Mouse (Mus musculus) layer of hippocampus, adult 8-10 months (tissue): ENCODE measurements around the gene Cox8a. TPM values are rescaled to one million over a fixed set of nuclear protein-coding genes. Genes with fewer than 3 reads are reported as not detected.
A peak's percentile ranks its signal among the peaks of the same experiment; 100 is the strongest.

ENCODE experiments used
- DNase-seq, 2 experiments: peaks; one replicate each; pipeline ENCODE4 v3.0.0; 2022; ENCODE audit warnings: low spot score in 2 of 2
- total RNA-seq, 4 experiments: library from RNA; stranded (reverse); gene quantifications; 2 replicates each; pipeline ENCODE4 v1.2.4; 2022

The Cox8a gene
- total RNA-seq, 4 experiments from 2014 or later, result 1,017 to 1,089 (median 1,062) TPM

DNA sequence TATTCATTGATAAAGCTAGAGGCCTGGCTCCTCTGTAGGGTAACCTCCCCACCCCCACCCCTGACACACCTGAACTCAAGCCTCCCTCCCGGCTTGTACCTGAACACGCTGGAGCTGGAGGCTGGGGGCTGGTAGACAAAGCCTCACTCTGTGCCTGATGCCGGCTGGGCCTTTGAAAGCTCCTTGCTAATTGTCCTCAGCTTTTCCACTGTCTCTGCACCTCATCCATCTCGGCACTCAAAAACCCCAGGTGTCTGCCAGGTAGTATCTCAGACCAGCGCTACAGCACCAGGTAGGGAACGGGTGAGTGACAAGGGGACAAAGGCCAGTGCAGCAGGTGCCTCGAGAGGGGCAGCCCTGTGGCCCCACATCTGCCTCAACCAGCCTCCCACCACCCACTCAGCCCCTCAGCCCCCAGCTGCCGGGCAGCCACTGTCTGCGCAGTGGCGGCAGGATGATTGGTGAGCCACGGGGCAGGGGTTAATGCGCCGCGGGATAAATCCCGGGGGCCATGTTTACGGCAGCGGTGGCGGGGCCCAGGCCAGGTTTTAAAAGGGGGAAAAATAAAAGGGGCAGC lies 31.6 kb downstream of the Cox8a start:
- DNase-seq, result no peak

DNA sequence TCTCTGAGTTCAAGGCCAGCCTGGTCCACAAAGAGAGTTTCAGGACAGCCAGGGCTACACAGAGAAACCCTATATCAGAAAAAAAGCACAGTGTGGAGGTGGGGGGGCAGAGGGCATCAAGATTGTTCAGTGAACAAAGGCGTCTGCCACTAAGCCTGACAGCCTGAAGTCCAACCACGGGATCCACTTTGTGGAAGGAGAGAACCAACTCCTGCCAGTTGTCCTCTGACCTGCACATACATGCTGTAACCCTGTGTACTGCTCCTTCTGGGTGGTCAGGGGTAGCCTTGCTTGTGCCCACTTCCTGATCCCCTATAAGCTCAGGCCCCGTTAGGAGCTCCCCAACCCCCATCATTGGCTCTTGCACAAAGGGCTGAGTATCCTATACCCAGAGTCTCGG lies 32.4 kb downstream of the Cox8a start:
- DNase-seq, result no peak

DNA sequence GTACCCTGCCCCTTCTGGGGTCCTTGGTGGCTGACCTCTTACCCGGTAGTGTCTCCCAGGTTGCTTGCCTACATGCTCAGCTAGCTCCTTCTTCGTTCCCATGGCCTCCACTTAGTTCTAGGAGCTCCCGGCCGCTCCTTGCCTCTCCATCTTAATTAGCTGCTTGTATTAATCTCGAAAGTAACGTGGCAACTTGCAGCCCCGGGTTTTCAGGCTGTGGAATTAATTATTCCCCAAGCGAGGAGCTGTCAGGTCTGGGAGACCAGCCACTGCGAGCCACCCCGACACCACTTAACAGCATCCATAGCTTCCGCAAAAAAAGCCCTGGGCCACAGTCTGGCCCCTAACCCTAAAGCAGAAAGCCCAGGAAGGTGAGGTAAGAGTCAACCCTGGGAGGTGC lies 34.0 kb downstream of the Cox8a start:
- DNase-seq, result no peak

DNA sequence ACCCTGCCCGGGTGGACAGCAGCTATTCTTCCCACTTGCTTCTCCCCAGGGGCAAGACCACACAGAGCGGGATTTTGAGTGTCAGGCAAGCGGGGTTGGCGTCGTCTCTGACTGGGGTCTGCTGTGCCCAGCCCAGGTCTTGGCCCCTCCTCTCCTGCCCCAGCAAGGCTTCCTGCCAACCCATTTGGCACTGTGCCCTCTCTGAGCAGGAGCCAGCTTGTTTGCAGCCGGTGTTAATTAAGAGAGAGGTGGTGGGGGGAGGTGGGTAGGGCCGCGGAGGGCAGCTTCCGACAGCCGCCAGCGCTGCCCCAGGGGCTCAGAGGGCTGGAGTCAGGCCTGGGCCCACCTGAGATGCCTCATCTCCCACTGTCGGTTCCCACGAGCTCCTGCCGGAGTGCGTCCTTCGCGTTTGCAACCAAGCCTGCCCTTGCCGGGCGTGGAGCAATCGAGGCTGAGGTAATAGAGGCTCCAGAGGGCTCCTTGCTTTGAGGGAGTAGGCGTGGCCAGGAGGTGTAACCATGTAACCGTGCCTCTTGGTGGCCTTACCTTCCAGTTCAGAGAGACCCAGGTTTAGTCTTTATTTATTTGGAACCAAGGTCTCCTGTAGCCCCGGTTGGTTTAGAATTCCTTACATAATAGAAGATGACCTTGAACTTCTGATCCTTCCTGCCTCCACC lies 35.0 kb downstream of the Cox8a start:
- DNase-seq, result peak; percentile 75 to 78

DNA sequence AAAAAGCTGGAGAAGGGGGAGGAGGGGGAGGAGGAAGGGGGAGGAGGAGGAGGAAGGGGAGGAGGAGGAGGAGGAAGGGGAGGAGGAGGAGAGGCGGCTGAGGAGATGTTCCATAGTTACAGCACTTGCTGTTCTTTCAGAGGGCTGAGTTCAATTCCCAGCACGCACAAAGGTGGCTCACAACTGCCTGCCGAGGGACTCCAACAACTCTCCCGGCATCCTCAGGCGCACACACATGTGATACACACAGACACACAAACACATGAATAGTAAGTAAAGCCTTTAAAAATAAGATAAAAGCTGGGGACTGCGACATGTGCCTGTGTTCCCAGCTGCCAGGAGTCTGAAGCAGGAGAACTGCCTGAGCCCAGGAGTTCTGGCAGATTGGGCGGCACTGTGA lies 35.9 kb downstream of the Cox8a start:
- DNase-seq, result no peak

DNA sequence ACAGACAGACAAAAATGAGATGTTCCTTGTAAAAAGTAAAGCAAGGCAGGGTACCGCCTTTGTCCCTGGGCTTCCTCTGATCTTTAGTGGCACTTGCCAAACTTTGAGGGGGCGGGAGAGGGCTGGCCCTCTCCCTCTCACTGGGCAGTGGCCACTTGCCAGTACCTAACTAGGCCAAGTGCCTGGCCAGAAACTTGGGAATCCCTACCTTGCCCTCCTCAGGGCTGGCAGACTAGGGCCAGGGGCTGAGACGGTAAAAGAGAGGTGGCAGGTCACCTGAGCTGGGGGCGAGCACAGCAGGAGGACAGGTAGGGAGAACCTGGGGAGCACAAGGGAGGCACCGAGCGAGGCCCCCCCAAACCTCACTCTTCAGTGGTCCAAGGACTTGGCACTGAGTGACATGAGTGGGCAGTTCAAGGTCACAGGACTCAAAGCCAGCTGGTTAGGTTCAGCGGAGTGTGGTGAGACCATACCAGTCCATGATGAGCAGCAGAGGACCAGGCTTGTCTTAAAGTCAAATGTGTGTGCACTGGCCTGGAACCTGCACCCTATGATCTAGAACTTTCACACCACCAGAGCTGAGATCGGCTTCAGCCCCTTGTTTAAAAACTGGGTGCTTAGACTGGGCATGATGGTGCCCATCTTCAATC lies 36.5 kb downstream of the Cox8a start:
- DNase-seq, result no peak

DNA sequence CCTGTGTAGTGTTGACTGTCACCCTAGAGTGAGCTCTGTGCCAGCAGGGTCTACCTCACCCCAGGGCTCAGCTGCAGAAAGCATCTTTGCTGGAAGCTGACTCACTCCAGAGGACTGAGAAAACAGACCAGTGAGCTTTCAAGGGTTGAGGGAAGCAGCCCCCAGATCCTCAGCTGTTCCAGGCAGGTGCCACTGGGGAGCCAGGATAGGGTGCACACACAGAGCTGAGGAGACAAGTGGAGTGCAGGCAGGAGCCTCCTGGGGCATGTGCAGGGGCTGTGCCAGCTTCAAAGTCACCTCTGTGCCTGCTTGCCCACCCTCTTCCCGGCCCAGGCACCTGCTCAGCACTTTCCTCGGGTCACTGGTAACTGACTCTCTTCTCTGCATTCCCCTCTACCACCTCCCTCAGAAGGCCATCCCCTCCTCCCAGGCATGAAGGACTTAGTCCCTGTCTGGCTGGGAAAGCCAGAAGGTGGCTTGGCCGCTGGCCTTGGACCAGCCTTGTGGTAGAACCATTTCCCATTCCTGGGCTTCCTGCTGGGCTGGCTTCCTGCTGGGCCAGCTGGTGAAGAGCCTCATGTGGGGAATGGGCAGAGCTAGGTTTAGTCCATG lies 38.5 kb downstream of the Cox8a start:
- DNase-seq, result no peak

DNA sequence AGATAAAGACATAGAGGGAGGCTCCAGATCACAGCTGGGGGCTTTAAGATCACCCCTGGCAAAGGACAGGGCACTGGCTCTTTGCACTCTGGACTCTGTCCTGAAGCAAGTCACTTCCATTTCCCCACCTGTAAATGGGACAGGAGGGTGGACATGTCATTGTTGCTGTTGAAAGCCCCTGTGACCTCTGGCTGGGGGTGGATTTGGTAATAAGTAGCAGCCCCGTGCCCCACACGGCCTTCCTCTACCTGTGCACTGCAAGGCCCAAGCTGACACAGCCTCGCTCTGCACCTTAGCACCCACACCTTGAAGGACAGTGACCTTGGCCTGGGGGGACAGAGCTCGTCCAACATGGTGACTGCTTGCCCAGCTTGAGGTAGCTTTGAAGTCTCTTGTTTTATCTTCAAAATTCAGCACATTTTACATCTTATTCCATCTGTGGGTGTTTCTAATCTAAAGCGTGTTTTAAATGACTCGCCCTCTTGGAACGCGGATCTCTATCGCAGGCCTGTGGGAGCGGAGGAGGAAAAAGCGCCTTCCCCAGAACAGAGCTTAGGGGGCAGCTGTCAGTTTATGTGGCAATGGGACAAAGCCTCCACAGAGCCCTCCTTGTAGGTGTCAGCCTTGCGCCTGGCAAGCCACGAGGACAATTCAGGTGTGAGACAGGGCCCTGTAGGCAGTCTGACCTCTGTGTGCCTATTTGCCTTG lies 39.5 kb downstream of the Cox8a start:
- DNase-seq, result no peak

DNA sequence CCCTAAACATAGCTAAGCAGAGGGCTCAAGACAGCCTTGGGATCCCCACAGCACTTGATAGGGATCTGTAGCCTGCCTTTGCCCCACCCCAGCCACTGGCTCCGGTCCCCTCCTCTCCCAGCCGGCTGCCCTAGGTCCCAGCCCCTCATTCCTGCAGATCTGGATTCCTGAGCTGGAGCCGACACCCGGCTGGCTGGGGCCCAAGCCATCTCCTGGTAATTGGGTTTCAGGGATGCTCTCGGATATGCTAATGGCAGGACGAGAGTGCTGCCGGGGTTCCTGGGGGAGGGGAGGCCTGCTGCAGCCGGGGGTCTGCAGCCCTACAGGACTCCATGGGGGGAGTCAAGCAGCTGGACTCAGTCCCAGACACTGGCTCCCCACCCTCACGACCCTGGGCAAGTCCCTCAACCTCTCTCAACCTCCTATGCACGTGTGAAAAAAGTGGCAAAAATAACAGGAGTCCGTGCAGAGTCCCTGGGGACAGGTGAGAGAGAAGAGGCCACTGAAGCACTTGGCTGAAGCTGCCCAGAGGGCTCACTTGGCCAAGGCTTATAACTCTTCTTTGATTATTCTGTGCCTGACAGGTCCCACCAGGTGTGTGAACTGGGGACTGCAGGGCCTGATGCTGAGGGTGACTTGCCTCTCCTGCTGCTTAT lies 41.2 kb downstream of the Cox8a start:
- DNase-seq, result no peak

DNA sequence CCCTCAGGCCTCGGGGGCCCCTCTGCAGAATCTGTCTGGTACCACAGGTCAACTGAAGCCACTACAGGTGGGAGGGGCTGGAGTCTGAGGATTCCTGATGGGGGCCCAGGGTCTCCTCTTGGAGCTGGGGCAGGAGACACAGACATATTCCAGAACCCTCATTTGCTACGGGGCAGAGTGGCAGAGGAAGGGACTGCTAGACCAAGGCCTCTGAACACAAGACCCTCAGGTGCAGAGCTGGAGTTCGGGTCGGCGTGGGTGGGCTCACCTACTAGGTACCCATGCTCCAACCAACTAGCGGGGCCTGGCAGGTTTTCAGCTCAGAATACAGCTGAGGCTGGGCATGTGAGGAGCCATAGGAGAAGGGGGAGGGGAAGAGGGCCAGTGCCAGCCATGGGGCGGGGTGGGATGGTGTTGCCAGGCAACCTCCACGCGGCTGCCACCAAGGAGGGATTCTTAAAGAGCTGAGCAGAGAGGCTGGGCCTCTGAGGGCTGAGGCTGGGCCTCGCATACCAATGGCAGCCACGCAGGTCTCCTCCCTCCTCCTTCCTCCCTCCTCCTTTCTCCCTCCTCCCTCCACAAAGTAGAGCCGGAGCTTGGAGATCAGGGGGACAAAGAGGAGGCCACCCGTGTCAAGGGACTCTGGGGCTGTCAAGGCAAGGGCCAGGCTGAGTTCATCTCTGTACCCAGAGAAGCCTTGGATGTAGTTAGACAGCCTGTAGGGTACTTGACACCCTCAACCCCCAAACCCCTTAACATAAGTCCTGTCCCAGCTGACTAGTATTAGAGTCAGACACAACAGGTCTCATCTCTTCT lies 45.2 kb downstream of the Cox8a start:
- peak; percentile 59 to 60 for DNase-seq

DNA sequence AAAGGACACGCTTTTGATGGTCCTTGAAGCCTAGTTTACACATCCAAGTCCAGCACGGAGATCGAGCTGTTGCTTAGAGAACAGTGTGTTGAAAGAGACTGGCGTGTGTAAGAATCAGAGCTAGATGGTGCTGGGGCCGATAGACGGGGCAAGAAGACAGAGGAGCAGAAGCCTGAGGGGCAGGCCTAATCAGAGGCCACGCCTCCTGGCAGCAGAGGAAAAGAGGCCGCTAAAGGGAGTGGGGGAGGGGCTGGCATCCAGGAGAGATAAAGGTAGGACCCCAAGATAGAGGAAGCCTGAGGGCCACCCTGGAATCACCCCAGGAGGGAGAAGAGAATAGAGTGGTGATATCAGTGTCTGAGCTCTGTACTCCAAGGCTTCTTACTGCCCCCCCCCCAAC lies 46.0 kb downstream of the Cox8a start:
- DNase-seq, result no peak

DNA sequence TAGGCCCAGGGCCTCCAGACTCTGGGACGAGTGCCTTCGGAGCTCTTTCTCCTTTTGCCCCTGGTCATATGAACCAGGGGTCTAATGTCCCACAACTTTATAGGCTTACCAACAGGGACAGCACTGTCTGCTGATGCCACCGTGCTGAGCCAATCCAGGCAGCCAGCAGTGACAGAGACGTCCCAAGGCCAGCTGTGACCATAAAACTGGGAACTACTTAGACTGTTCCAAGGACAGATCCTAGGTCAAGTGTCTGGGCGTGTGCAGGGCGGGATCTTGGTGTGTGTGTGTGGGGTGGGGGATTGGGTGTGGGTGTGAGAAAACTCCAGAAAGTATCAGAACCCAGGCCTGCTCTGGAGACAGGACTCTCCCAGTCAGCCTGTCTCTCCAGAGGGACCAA lies 46.5 kb downstream of the Cox8a start:
- DNase-seq, result no peak

DNA sequence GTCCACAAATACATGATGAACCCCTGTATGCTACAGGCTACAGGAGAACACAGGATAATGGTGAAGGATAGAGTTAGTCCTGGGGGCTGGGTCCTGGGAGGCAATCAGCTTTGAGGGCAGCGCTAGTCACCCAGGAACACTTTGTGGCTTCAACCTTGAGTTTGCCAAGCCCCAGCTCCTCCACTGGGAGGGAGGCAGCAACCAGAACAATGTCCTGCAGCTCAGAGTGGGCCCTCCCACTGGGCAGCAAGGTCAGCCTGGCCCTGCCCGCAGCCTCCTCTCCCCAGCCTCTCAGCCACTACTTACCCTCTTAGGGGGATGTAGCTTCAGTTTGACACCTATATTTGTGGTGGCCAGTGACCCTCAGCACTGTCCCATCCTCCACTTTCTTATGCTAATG lies 49.0 kb downstream of the Cox8a start:
- no peak for DNase-seq

DNA sequence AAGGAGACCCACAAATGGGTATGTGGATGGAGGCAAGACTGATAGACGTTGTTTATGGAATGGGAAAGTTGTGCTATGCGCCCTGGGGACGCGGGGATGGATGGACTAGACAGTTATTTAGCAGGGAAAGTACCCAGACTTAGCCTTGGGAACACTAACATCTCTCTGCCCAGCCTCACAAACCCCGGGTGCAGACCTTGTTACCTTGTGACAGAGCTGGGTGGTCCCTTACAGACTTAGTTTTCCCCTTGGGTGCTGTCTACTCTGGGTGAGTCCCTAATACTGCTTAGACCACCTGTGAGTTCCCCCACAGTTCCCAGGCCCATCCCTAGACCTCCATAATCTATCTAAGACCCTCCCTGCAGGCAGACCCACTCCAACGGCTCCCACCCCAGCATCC lies 50.6 kb downstream of the Cox8a start:
- DNase-seq, result no peak

DNA sequence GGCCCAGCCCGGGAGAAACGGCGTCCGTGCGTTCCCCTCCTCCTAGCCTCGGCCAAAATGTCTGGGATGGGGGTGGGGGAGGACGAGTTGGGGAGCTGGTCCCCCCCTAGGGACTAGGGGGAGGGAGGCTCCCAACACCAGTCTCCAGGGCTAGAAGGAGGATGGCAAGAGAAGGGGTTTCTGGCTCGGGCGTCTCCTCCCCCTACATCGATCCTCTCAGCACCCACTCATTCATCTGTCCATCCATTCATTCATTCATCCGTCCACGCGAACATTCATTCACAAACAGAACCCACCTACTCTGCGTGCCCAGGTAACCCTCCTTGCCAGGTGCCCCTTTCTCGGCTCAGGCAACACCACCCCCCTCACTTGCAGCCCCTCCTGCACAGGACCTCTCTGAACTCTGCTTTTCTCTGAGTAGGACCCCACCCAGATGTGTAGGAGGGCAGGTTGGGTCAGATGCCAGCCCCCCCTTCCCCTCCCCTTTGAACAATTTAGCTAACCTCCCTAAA lies 51.2 kb downstream of the Cox8a start:
- DNase-seq, result no peak

DNA sequence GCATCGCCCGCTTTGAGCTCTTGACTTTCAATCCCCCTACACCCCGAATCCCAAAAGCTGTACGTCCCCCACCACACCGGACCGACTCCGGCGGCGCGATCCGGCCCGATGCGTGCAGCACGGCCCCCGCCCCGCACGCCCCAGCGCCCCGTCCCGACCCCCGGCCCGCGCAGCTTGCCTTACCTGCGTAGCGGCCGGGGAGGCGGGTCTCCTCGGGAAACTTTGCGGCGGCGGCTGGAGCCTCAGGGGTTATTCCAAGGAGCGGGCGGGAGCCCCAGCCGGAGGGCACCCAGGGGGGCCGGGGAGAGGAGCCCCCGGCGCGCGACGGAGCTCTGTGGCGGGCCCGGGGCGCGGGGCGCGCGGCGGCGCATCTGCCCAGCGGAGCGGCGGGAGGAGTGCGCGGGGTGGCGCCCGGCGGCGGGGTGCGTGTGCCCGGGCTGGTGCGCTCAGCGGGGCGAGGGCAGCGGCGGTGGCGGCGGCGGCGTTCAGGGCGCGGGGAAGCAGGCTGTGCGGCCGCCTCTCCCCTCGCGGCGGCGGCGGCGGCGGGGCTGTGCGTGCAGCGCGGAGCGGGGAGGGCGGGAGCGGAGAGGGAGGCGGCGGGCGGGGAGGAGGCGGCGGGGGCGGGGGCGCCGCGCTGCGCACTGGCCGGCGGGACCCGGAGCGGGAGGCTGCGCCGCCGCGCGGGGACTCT lies 51.8 kb downstream of the Cox8a start:
- no peak for DNase-seq
